Mouse (Mus musculus) ES-E14 (cell line): ENCODE measurements around the gene Rgs7. TPM values are rescaled to one million over a fixed set of nuclear protein-coding genes. Genes with fewer than 3 reads are reported as not detected.

ENCODE experiments used
- DNase-seq: peaks from one replicate; pipeline ENCODE4 v3.0.0-alpha.2; 2013; ENCODE audit warnings: low read depth, low spot score
- H3K27ac ChIP-seq: 2 replicates; pipeline ENCODE4 v1.5.1; 2012; ENCODE audit warnings: low read depth, mild to moderate bottlenecking, low read length, moderate library complexity, mixed read lengths; ENCODE audit not compliant: poor library complexity, insufficient read depth, severe bottlenecking
- H3K36me3 ChIP-seq: 2 replicates; pipeline ENCODE4 v1.6.1; 2012; ENCODE audit warnings: mild to moderate bottlenecking, low read length, moderate library complexity, mixed read lengths; ENCODE audit not compliant: control insufficient read depth, poor library complexity, insufficient read depth, severe bottlenecking
- H3K4me1 ChIP-seq, 2 experiments: fragments of 150-350 bp in 1 of 2; sonication (generic) in 1 of 2; 2 replicates each; pipeline ENCODE4 v1.6.1; 2012; ENCODE audit warnings: low read length in 2 of 2, mild to moderate bottlenecking in 1 of 2, mixed read lengths in 1 of 2; ENCODE audit not compliant: control insufficient read depth in 2 of 2, insufficient read depth in 2 of 2, poor library complexity in 1 of 2
- H3K4me3 ChIP-seq, 2 experiments: fragments of 150-350 bp in 1 of 2; sonication (generic) in 1 of 2; 2 replicates each; pipeline ENCODE4 v1.5.1; 2012; ENCODE audit warnings: low read length in 2 of 2, low read depth in 1 of 2, mild to moderate bottlenecking in 1 of 2, mixed read lengths in 1 of 2; ENCODE audit not compliant: insufficient read depth in 1 of 2, poor library complexity in 1 of 2, severe bottlenecking in 1 of 2
- H3K9ac ChIP-seq: 2 replicates; pipeline ENCODE4 v1.6.1; 2012; ENCODE audit warnings: low read depth, mild to moderate bottlenecking, low read length, mixed read lengths; ENCODE audit not compliant: poor library complexity, insufficient read depth, severe bottlenecking
- H3K9me3 ChIP-seq: fragments of 150-350 bp; sonication (generic); 2 replicates; pipeline ENCODE4 v1.6.1; 2012; ENCODE audit warnings: low read depth, mild to moderate bottlenecking, low read length; ENCODE audit not compliant: control insufficient read depth, insufficient read depth
- CHD2 ChIP-seq: IDR thresholded peaks from 2 replicates; pipeline ENCODE4 v1.6.1; 2014; ENCODE audit warnings: mild to moderate bottlenecking, low read depth, low read length, inconsistent platforms
- HCFC1 ChIP-seq: IDR thresholded peaks from 2 replicates; pipeline ENCODE4 v1.6.1; 2012; ENCODE audit warnings: low read length, inconsistent platforms, borderline replicate concordance; ENCODE audit not compliant: insufficient read depth
- MAFK ChIP-seq: IDR thresholded peaks from 2 replicates; pipeline ENCODE4 v1.6.1; 2014; ENCODE audit warnings: mild to moderate bottlenecking, low read depth, low read length, inconsistent platforms; ENCODE audit not compliant: insufficient read depth
- ZC3H11A ChIP-seq: IDR thresholded peaks from 2 replicates; pipeline ENCODE4 v1.6.1; 2012; ENCODE audit warnings: low read depth, mild to moderate bottlenecking, inconsistent platforms, low read length, borderline replicate concordance
- ZNF384 ChIP-seq: IDR thresholded peaks from 2 replicates; pipeline ENCODE4 v1.6.1; 2012; ENCODE audit warnings: low read depth, low read length, inconsistent platforms
- in situ Hi-C, 2 experiments: fragments of 600-800 bp; cut with MboI; formaldehyde crosslinking; loops; one replicate each; pipeline ENCODE4 v1.15.1; 2025; ENCODE audit warnings: low sequenced_read_pairs in 2 of 2, inconsistent platforms in 1 of 2; ENCODE audit not compliant: unreplicated experiment in 2 of 2
- total RNA-seq: library from RNA; depleted of rRNA; stranded (reverse); fragments of 300-350 nt; gene quantifications from 2 replicates; pipeline ENCODE4 v1.2.3, GENCODE M21; 2012

Gene Rgs7
- total RNA-seq, 1 experiment, result 0.18 TPM

GRCm38 (mm10) chr1:175333041-175333854 is 159.1 kb downstream of the Rgs7 start:
- no peak for TF ChIP-seq ZC3H11A
- no peak for TF ChIP-seq ZNF384
- TF ChIP-seq MAFK, result no peak
- TF ChIP-seq HCFC1, result no peak
- no peak for TF ChIP-seq CHD2
- Histone ChIP-seq H3K9me3 (no peaks in the 10 kb centered on the region), H3K4me3 (no peak overlapping the region), H3K4me1 (no peaks in the 10 kb centered on the region), H3K9ac (no peak overlapping the region), H3K36me3 (no peaks in the 10 kb centered on the region), H3K27ac (no peak overlapping the region)
- no peak for DNase-seq
- in situ Hi-C loops, result no loop called here

GRCm38 (mm10) chr1:175329934-175330471 is 162.3 kb downstream of the Rgs7 start:
- H3K27ac ChIP-seq, result no peak overlapping the region
- no peaks in the 10 kb centered on the region for H3K36me3 ChIP-seq
- no peak for DNase-seq
- no peaks in the 10 kb centered on the region for H3K9me3 ChIP-seq
- in situ Hi-C loops, result no loop called here
- no peaks in the 10 kb centered on the region for H3K4me1 ChIP-seq
- no peak overlapping the region for H3K4me3 ChIP-seq
- no peak for TF ChIP-seq MAFK
- TF ChIP-seq HCFC1, result no peak
- no peak for TF ChIP-seq ZNF384
- no peak for TF ChIP-seq CHD2
- no peak for TF ChIP-seq ZC3H11A
- H3K9ac ChIP-seq, result no peak overlapping the region

DNA sequence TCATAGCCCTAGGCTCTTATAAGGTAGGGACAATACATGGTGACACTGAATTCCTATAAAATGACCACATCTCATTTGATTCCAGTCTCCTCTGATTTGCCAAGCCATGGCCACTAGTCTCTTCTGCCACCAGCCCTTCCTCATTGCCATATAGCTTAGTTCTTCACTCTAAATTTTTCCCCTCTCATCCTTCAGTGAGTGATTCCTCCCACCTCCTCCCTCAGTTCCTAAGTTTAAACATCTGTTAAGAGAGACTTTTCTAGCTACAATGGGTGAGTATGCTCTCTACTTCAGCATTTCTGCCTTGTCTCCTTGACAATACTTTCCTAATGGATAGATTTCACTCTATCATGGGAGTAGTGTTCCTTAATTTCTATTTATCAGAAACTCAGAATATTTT is 169.5 kb downstream of the Rgs7 start:
- Histone ChIP-seq H3K9ac (no peak overlapping the region), H3K9me3 (no peaks in the 10 kb centered on the region), H3K27ac (no peak overlapping the region), H3K36me3 (no peaks in the 10 kb centered on the region), H3K4me1 (no peaks in the 10 kb centered on the region), H3K4me3 (no peak overlapping the region)
- no peak for TF ChIP-seq ZNF384
- TF ChIP-seq MAFK, result no peak
- TF ChIP-seq HCFC1, result no peak
- TF ChIP-seq ZC3H11A, result no peak
- no peak for TF ChIP-seq CHD2
- no peak for DNase-seq
- in situ Hi-C loops, result loop anchor here in 1 of 2 experiments (25.0 kb wide), 1 partner anchor 735 kb away; no protein-coding TSS in a partner anchor

- DNase-seq, result no peak
- H3K36me3 ChIP-seq, result no peaks in the 10 kb centered on the region
- in situ Hi-C loops, result loop anchor here in 1 of 2 experiments (25.0 kb wide), 1 partner anchor 732 kb away; no protein-coding TSS in a partner anchor
- TF ChIP-seq ZNF384 (no peak), HCFC1 (no peak), ZC3H11A (no peak), CHD2 (no peak), MAFK (no peak)
- no peak overlapping the region for H3K4me3 ChIP-seq
- H3K9me3 ChIP-seq, result no peaks in the 10 kb centered on the region
- H3K9ac ChIP-seq, result no peak overlapping the region
- H3K4me1 ChIP-seq, result no peaks in the 10 kb centered on the region
- no peak overlapping the region for H3K27ac ChIP-seq
Measured at GRCm38 (mm10) chr1:175319205-175319604, 173.1 kb downstream of the Rgs7 start.
